9 mouse cellular contexts compared by ENCODE assay signal in genomic region chr1:95397188-95397587, GRCm38 (mm10).
DNase-seq lines count a peak whose midpoint lies in the region; ATAC-seq and TF ChIP-seq lines count a peak whose summit lies in the region.
"Had no signal": no experiment of that assay in that cellular context is flagged by ENCODE, and none has a peak within 500 bp of the region (broad histone marks: within the 10 kb centered on the region; RNA-seq: fewer than 3 reads in every experiment).

No protein-coding gene starts in this region.

- TF ChIP-seq CTCF in intestine, postnatal 0 days (IDR thresholded peaks at IDR 0.05; ENCODE audit: low read depth): peak; percentile 35

- H3K27me3 ChIP-seq in intestine, postnatal 0 days (replicated peaks; ENCODE audit: control insufficient read depth, insufficient read depth, low read length): no peaks in the 10 kb centered on the region
- no peaks in the 10 kb centered on the region for H3K27me3 ChIP-seq in intestine, embryonic 15.5 days (replicated peaks)
- H3K27me3 ChIP-seq: heart, embryonic 13.5 days had no signal

- no peak overlapping the region for H3K9ac ChIP-seq in intestine, postnatal 0 days (ENCODE audit: low read depth, low read length)
- H3K9ac ChIP-seq in intestine, embryonic 15.5 days: no peak overlapping the region
- H3K9ac ChIP-seq: heart, embryonic 13.5 days had no signal

- no peaks in the 10 kb centered on the region for H3K4me1 ChIP-seq in intestine, postnatal 0 days (replicated peaks; ENCODE audit: control insufficient read depth, insufficient read depth, low read length)
- no peaks in the 10 kb centered on the region for H3K4me1 ChIP-seq in intestine, embryonic 15.5 days (replicated peaks)
- H3K4me1 ChIP-seq: heart, embryonic 13.5 days; limb, embryonic 10.5 days had no signal

- H3K36me3 ChIP-seq in intestine, postnatal 0 days (ENCODE audit: control insufficient read depth, insufficient read depth): no peaks in the 10 kb centered on the region
- no peaks in the 10 kb centered on the region for H3K36me3 ChIP-seq in intestine, embryonic 15.5 days
- H3K36me3 ChIP-seq: heart, embryonic 13.5 days; limb, embryonic 10.5 days had no signal

- H3K9me3 ChIP-seq in intestine, postnatal 0 days (ENCODE audit: control insufficient read depth): no peaks in the 10 kb centered on the region
- H3K9me3 ChIP-seq in intestine, embryonic 15.5 days: no peaks in the 10 kb centered on the region
- H3K9me3 ChIP-seq: heart, embryonic 13.5 days; limb, embryonic 10.5 days had no signal

- DNase-seq in ES-CJ7 (ENCODE audit: low read depth, low spot score) (peak; percentile 46), ZHBTc4 (ENCODE audit: low read depth, low spot score) (peak; percentile 34)
- no peak for DNase-seq in cerebellum, adult 18-20 months
- DNase-seq in right cerebral cortex, postnatal 14 days: no peak

- 52% methylated on average over 4 of the region's 4 CpGs for WGBS in intestine, postnatal 0 days
- 46% methylated on average over 4 of the region's 4 CpGs for WGBS in intestine, embryonic 15.5 days

- no peak overlapping the region for H3K4me3 ChIP-seq in intestine, postnatal 0 days (ENCODE audit: low read depth, low read length)
- no peak overlapping the region for H3K4me3 ChIP-seq in intestine, embryonic 15.5 days (replicated peaks)
- H3K4me3 ChIP-seq: heart, embryonic 13.5 days; limb, embryonic 10.5 days had no signal

- ATAC-seq in intestine, postnatal 0 days: no peak
- no peak for ATAC-seq in intestine, embryonic 15.5 days
- ATAC-seq in megakaryocyte progenitor cell, adult 5-6 weeks (replicated peaks; ENCODE audit: poor library complexity): peak; percentile 76

- no peak overlapping the region for H3K4me2 ChIP-seq in intestine, postnatal 0 days (replicated peaks; ENCODE audit: low read depth)
- no peak overlapping the region for H3K4me2 ChIP-seq in intestine, embryonic 15.5 days (replicated peaks)
- H3K4me2 ChIP-seq: heart, embryonic 13.5 days had no signal

- no peak overlapping the region for H3K27ac ChIP-seq in intestine, postnatal 0 days (ENCODE audit: low read depth, low read length)
- H3K27ac ChIP-seq in intestine, embryonic 15.5 days: no peak overlapping the region
- H3K27ac ChIP-seq: heart, embryonic 13.5 days; limb, embryonic 10.5 days had no signal

Comparison
In these comparisons a context has a peak if more than half of its experiments do, and no peak if none do; other contexts are left out.
1. DNase-seq: peak in ES-CJ7 (single experiment) and ZHBTc4 (single experiment); none in cerebellum, adult 18-20 months (0 of 2) and right cerebral cortex, postnatal 14 days (single experiment).